Mouse (Mus musculus) cerebellum, adult 8-10 months (tissue): ENCODE measurements at regions not wholly inside any gene's neighbourhood (a gene's known extent, or its start where the extent isn't known, plus 50 kb on each side); places are given as distances from the start of the nearest gene placed in this dataset.

Experiments
- DNase-seq: peaks from one replicate; pipeline ENCODE4 v3.0.0; 2022

DNA sequence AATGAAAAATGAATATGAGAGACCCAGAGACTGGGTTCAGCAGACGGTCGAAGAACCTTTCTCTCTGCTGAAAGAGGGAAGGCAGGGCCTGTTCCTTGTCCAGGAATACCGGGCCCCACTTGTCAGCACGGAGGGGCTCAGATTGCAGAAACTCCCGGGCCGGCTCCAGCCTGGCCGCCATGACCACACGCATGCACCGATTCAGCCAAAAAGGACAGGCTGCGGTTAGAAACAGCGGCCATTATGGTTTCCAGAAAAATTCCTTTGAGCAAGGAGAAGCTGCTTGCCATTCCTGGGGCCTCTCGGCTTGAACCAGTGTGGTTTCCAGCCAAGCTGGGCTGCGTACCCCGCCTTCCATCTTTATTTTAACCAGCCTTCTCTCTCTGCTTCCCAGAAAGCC lies 64.7 kb upstream of the Tnrc6c start:
- no peak for DNase-seq

DNA sequence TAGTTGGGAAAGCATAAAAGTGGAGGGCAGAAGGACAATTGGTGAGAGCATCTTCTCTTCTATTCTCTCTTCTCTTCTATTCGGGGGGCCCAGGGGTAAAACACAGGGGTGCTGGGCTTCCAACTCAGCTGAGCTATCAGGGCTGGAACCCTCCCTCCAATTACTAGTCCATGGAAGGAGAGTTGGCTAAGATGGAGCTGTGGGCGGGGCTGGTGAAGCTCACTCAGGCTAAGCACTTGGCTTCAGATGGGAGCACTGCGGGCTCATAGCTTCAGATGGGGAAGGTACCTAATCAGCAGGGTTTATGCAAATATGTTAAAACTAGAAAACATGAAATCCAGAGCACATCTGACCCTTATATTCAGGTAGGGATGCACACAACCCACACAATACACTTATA lies 61.5 kb upstream of the Tnrc6c start:
- DNase-seq = no peak

DNA sequence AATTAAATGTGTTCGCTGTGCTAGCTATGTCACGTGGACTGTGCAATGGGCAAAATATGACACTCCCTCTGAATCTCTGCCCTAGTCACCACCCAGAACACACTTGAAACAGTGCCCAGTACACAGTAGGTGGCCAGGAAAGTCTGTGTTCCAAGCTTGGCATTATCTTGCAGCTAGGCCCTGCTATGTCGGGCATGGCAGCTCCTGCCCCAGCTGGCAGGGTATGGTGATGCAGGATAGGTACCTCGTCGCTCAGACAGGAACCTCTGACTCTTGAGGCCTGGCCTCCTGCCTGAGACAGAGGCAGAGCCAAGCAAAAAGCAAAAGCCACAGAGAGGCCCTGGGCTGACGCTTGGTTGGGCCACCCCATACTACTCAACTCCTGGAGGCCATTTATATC lies 57.9 kb upstream of the Tnrc6c start:
- peak; percentile 84 for DNase-seq

DNA sequence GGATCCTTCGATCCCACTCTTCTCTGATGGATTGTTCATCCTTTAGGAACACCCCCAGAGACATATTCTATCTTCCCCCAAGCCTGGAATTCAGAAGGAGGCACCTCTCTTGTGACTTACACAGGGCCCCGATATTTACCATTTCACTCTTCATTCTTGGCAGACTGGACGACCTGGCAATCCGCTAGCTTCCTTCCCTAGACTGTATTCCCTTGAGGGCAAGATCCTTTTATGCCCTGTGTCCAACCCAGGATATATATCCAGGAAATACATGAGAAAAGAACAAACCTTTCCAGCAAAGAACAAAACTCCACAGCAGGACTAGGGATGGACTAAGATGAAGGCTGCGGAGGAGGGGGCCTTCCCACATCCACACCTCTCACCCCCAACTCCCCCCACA lies 56.3 kb upstream of the Tnrc6c start:
- no peak for DNase-seq

DNA sequence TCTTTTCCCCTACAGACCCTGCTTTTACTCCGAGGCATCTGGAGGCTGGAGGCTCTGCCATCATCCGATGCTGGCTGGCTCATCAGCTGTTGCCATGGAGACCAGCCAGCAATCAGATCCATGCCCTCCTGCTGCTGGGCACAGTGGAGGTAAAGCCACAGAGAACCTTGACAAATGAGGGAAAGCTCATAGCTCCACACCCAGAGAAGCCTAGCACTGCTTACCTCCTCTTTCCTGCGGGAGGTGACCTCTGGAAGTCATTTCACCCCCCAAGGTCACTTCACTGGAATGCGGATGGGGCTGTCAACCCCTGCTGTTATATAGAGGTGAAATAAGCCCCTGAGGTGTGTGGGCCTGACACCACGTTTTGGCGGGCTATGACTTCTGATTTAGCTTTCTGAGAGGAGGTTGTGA lies 55.9 kb upstream of the Tnrc6c start:
- DNase-seq = no peak

DNA sequence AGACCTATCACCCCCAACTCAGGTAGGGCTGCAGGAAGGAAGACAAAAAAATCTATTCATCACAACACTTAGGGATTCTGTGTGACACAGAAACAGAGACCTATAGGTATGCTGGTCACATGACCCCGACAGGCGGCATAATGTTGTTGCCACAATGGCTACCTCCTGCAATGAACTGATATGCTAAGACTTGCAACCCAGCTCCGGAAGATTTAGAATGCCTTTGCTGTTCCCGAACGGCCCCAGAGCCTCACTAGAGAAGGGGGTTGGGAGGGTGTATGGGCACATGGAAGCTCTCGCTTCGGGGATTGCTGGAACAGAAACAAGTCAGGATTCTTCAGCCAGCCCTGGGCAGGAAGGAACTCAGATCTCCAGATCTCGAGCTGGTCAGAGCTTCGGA lies 55.5 kb upstream of the Tnrc6c start:
- no peak for DNase-seq

DNA sequence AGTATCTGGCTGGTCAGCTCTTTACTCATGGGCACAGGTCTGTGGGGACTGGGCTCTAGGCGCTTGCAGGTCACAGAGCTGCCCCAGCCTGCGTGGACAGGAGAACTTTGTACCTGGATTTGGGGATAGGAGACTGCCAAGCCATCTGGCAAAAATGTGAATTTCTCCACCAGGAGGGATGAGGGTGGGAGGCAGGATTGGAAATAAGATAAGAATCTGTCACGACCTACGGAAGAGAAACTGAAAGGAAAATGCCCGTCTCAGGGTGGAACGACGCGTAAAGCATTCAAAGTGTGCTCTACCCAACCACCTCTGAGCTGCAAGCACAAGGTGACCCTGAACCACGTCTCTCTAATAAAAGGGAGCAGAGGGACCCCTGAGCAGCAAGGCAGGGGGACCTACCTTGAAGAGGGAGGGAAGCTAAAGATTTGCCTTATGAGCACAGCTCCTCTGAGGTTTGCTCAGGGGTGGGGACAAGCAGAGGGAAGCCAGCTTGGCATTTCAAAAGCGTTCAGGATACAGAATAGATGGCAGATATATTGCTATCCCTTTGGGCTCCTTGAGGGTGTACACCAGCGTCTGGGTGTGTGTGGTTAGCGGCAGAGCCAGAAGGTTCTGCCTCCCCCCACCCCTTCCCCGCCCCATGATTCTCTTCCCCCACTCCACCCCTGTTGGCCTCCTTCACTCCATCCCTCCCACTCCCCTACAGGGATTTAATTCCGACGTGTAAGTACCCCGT lies 54.9 kb upstream of the Tnrc6c start:
- DNase-seq = peak; percentile 36

DNA sequence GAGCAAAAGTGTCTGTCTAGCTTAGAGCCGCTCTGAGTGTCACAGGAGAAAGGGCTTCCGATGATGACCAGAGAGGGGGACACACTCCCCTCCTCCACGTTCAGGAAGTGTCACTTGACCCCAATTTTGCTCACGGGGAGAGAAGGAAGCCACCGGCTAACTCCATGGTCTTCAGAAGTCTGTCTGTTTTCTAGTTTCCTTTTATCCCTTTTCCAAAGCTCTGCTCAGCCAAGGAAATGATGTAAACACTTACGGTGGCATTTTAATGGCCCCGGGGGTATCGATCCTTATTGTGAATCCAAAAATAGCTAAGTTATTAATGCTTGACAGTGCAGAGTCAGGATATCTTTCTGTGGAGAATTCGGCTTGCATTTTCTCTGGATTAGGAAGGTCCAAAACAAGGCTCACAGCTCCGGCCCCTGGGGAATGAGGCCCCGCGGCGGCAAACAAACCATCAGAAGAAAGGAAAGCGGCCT lies 54.3 kb upstream of the Tnrc6c start:
- DNase-seq = no peak

DNA sequence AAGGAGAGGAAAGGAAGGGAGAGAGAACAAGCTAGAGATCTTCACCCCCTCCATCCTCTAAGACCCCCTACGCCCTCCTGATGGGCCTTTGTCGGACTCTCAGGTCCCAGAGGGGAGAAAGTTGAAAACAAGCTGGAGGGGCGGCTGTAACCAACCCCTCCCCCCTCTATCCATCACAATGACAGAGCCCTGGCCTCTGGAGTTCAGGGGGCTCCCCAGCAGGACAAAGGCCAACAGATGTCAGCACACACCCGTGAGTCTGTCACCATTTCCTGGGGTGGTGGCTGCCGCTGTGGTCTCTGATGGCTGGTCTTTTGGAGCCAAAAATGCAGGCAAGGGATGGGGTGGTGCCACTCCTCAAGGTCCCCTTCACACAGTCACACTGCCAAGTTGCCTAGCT lies 52.9 kb upstream of the Tnrc6c start:
- DNase-seq = no peak

DNA sequence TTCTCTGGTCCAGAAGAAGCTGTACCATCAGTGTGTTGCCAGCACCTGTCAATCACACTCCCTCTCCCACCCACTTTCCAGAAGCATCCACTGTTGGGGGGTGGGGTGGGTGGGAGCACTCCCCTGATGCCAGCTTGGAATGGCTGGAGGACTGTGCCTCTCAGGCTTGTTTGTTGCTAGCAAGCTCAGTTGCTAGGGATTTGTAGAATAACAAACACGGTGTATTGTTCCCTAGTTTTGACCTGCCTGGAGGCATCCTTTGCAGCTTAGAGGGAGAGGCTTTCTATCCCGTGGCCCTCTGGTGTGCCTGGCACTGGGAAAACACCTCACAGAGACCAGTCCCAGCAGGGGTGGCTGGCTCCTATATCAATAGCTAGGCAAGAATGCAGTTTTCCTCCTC lies 50.1 kb upstream of the Tnrc6c start:
- DNase-seq = no peak
